Mouse (Mus musculus) left cerebral cortex, adult 11 months (tissue): ENCODE results near the gene Siglec1.
"Not testable (repeated sequence)": the region's sequence is repeated elsewhere in the genome, so short reads cannot be mapped to it uniquely, and the experiment has no call there.

ENCODE experiments used
- DNase-seq: peaks from one replicate; pipeline ENCODE4 v3.0.0; 2022; ENCODE audit warnings: low spot score

Gene Siglec1

GRCm38 (mm10) chr2:131086667-131087390 lies at the start of gene Siglec1:
TSS of gene Siglec1 (minus strand) at chr2:131086765.
- DNase-seq = no peak

- no peak for DNase-seq
These were observed 49.1 kb upstream of the Siglec1 start for GRCm38 (mm10) chr2:131135521-131136139.

GRCm38 (mm10) chr2:131134826-131135400 lies 48.3 kb upstream of the Siglec1 start:
- no peak for DNase-seq

GRCm38 (mm10) chr2:131134381-131134780 lies 47.8 kb upstream of the Siglec1 start:
- DNase-seq = no peak

GRCm38 (mm10) chr2:131132930-131133547 lies 46.5 kb upstream of the Siglec1 start, which contains the start of gene Gm11037:
TSS of gene Gm11037 (plus strand) at chr2:131133497.
- no peak for DNase-seq

GRCm38 (mm10) chr2:131132111-131132888 lies 45.7 kb upstream of the Siglec1 start:
- DNase-seq = no peak

GRCm38 (mm10) chr2:131130849-131131248 lies 44.3 kb upstream of the Siglec1 start:
- DNase-seq = no peak

- no peak for DNase-seq
These were observed 43.3 kb upstream of the Siglec1 start for GRCm38 (mm10) chr2:131129836-131130235.

- DNase-seq = no peak
These were observed 42.1 kb upstream of the Siglec1 start for GRCm38 (mm10) chr2:131128636-131129157.

GRCm38 (mm10) chr2:131128211-131128610 lies 41.6 kb upstream of the Siglec1 start:
- DNase-seq = no peak

GRCm38 (mm10) chr2:131127161-131127730 lies 40.7 kb upstream of the Siglec1 start, which contains the start of gene Hspa12b:
TSS of gene Hspa12b (plus strand) at chr2:131127280.
- DNase-seq = no peak

- no peak for DNase-seq
These were observed 39.6 kb upstream of the Siglec1 start for GRCm38 (mm10) chr2:131125964-131126815.

- no peak for DNase-seq
These were observed 38.8 kb upstream of the Siglec1 start for GRCm38 (mm10) chr2:131125157-131125963.

GRCm38 (mm10) chr2:131124166-131124565 lies 37.6 kb upstream of the Siglec1 start:
- no peak for DNase-seq

- no peak for DNase-seq
These were observed 32.5 kb upstream of the Siglec1 start for GRCm38 (mm10) chr2:131118968-131119574.

GRCm38 (mm10) chr2:131105989-131106388 lies 19.4 kb upstream of the Siglec1 start:
- DNase-seq = no peak

- not testable (repeated sequence) for DNase-seq
These were observed 18.5 kb upstream of the Siglec1 start for GRCm38 (mm10) chr2:131105061-131105460.

- DNase-seq = no peak
These were observed 17.5 kb upstream of the Siglec1 start for GRCm38 (mm10) chr2:131104021-131104420.

- DNase-seq = no peak
These were observed 15.0 kb upstream of the Siglec1 start for GRCm38 (mm10) chr2:131101530-131101929.
